Mouse (Mus musculus): ENCODE results near the gene 3110021N24Rik.

The 3110021N24Rik gene

GRCm38 (mm10) chr4:108798083-108798830 is 78.8 kb downstream of the 3110021N24Rik start:
- peak; percentile 35 for DNase-seq

GRCm38 (mm10) chr4:108803535-108803934 is 84.1 kb downstream of the 3110021N24Rik start:
- no peak for DNase-seq

GRCm38 (mm10) chr4:108811142-108811541 is 91.7 kb downstream of the 3110021N24Rik start:
- no peak for DNase-seq

- DNase-seq: no peak
Observed at GRCm38 (mm10) chr4:108811550-108811949, 92.1 kb downstream of the 3110021N24Rik start.

- no peak for DNase-seq
Observed at GRCm38 (mm10) chr4:108825677-108826076, 106.2 kb downstream of the 3110021N24Rik start.

GRCm38 (mm10) chr4:108826096-108826495 is 106.6 kb downstream of the 3110021N24Rik start:
- DNase-seq: no peak

GRCm38 (mm10) chr4:108826643-108827042 is 107.2 kb downstream of the 3110021N24Rik start:
- no peak for DNase-seq

GRCm38 (mm10) chr4:108830698-108831097 is 111.2 kb downstream of the 3110021N24Rik start:
- no peak for DNase-seq

All from right cerebral cortex, postnatal 25 days (tissue).